ENCODE assay signal across 8 mouse cellular contexts in the genomic region with DNA sequence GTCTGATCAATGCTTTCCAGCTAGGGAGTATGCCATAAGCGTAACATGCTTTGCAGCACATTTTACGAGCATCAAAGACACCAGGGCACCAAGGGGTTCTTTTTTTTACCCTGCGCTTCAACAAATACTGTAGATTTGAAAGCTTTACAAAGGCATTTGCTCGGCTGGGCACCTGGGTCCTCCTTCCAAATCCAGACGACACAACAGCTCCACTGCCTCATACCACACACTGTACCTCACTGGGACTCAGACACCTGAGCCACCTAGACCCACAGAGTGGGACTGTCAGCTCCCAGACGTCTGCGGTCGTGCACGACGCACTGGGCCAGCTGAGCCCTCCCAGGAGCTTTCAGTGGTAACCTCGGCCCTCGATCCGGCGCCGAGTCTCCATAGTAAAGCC. TPM values are rescaled to one million over a fixed set of nuclear protein-coding genes. Genes with fewer than 3 reads are reported as not detected.
DNase-seq lines count a peak whose midpoint lies in the region; ATAC-seq lines count a peak whose summit lies in the region.

No protein-coding gene starts in this region.

- WGBS in liver, embryonic 13.5 days (ENCODE audit: insufficient replicate concordance): 3% methylated on average over 15 of the region's 15 CpGs

- DNase-seq in ovary, postnatal 14 days (ENCODE audit: low spot score): peak; percentile 7
- no peak for DNase-seq in ovary, adult 18-20 months (ENCODE audit: low spot score)
- peak; percentile 26 to 29 for DNase-seq in cerebellum, postnatal 25 days
- peak; percentile 12 to 18 for DNase-seq in heart, adult 9 months (ENCODE audit: low spot score in 2 of 2)
- DNase-seq in kidney, adult 9 months: peak; percentile 30
- no peak for DNase-seq in liver, embryonic 13.5 days
- DNase-seq in neural tube, embryonic 10.5 days (ENCODE audit: extremely low spot score, low spot score): peak; percentile 40
- peak; percentile 51 for DNase-seq in thymus, postnatal 25 days

- H3K4me2 ChIP-seq in liver, embryonic 13.5 days: peak overlapping the region; percentile 99

- H3K27me3 ChIP-seq in liver, embryonic 13.5 days: peaks cover 21% of the 10 kb centered on the region

- H3K9me3 ChIP-seq in liver, embryonic 13.5 days (replicated peaks): no peaks in the 10 kb centered on the region

- H3K4me1 ChIP-seq in liver, embryonic 13.5 days (replicated peaks): peaks cover 31% of the 10 kb centered on the region

- H3K36me3 ChIP-seq in liver, embryonic 13.5 days: no peaks in the 10 kb centered on the region

- H3K9ac ChIP-seq in liver, embryonic 13.5 days: peak overlapping the region; percentile 83

- peak overlapping the region; percentile 76 for H3K4me3 ChIP-seq in liver, embryonic 13.5 days (replicated peaks)

- no peak overlapping the region for H3K27ac ChIP-seq in liver, embryonic 13.5 days

- no peak for ATAC-seq in liver, embryonic 13.5 days (ENCODE audit: low read depth)

RNA-seq across cellular contexts. Expression of a gene that starts 1.2 kb away (rescaled TPM):
- polyA plus RNA-seq in liver, embryonic 13.5 days (2015; fragmentation: Nextera tagmentation; extraction: Ambion mirVana): 1.2 and 1.5 TPM in 2 replicates

Comparison
In these comparisons a context has a peak if more than half of its experiments do, and no peak if none do; other contexts are left out.
1. DNase-seq: peak in ovary, postnatal 14 days (single experiment), cerebellum, postnatal 25 days (2 of 2), heart, adult 9 months (2 of 2), kidney, adult 9 months (single experiment), neural tube, embryonic 10.5 days (single experiment) and thymus, postnatal 25 days (single experiment); none in ovary, adult 18-20 months (single experiment) and liver, embryonic 13.5 days (single experiment).